Mouse (Mus musculus) liver, embryonic 12.5 days (tissue): ENCODE results near the gene Hormad2. TPM values are rescaled to one million over a fixed set of nuclear protein-coding genes. Genes with fewer than 3 reads are reported as not detected.

ENCODE experiments used
- ATAC-seq: fragments of 200-750 bp; cut with Nextera tagmentation; 2 replicates; pipeline ENCODE4 v1.8.0; 2017; ENCODE audit warnings: moderate number of reproducible peaks, mild to moderate bottlenecking, moderate library complexity
- H3K27ac ChIP-seq: fragments of 300-500 bp; sonication (generic); 2 replicates; pipeline ENCODE4 v1.5.1; 2016; ENCODE audit warnings: mild to moderate bottlenecking
- H3K27me3 ChIP-seq: fragments of 300-500 bp; sonication (generic); replicated peaks from 2 replicates; pipeline ENCODE4 v1.6.1; 2016; ENCODE audit warnings: mild to moderate bottlenecking, moderate library complexity
- H3K36me3 ChIP-seq: fragments of 300-500 bp; sonication (generic); 2 replicates; pipeline ENCODE4 v1.6.1; 2016; ENCODE audit warnings: mild to moderate bottlenecking, moderate library complexity
- H3K4me1 ChIP-seq: fragments of 300-500 bp; sonication (generic); 2 replicates; pipeline ENCODE4 v1.6.1; 2016
- H3K4me2 ChIP-seq: fragments of 300-500 bp; sonication (generic); 2 replicates; pipeline ENCODE4 v1.6.1; 2016; ENCODE audit warnings: mild to moderate bottlenecking, moderate library complexity
- H3K4me3 ChIP-seq: fragments of 300-500 bp; sonication (generic); 2 replicates; pipeline ENCODE4 v1.5.1; 2016; ENCODE audit warnings: mild to moderate bottlenecking, moderate library complexity
- H3K9ac ChIP-seq: fragments of 300-500 bp; sonication (generic); 2 replicates; pipeline ENCODE4 v1.6.1; 2016; ENCODE audit warnings: mild to moderate bottlenecking, moderate library complexity
- H3K9me3 ChIP-seq: fragments of 300-500 bp; sonication (generic); replicated peaks from 2 replicates; pipeline ENCODE4 v1.6.1; 2016; ENCODE audit warnings: mild to moderate bottlenecking, moderate library complexity
- WGBS: fragments of 180-500 bp; shearing (Covaris S2); methylation state at CpG from one replicate; pipeline ENCODE4 v1.1.7; 2016; ENCODE audit not compliant: insufficient replicate concordance; 5-methylcytosine and 5-hydroxymethylcytosine counted together
- polyA plus RNA-seq: library from polyadenylated mRNA; unstranded; fragments of >200 nt; fragmentation: Nextera tagmentation; extraction: Ambion mirVana; gene quantifications from 2 replicates; pipeline ENCODE4 v1.2.1, GENCODE M21; 2016

Hormad2 gene
- polyA plus RNA-seq, 1 experiment from 2014 or later = 0.77 TPM

DNA sequence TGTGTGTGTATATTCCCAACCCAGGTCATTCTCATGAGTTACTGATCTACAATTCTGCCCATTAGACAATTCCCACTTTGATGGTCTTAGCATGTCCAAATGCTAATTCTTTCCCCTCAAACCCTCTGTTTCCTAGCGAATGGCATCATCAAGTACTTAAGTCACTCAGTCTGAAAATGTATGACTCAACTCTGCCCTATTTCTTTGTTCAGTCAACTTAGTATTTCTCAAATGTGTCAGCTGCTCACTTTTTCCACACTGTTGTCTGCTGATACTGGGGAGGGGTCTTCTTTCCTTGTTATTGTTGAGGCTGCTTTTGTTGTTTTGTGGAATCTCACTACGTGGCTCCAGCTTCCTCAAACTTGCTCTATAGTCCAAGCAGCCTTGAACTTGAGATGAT is 2.7 kb downstream of the Hormad2 start:
- no peak overlapping the region for H3K4me3 ChIP-seq
- no peak overlapping the region for H3K4me2 ChIP-seq
- ATAC-seq = no peak
- no peak overlapping the region for H3K9ac ChIP-seq
- H3K36me3 ChIP-seq = no peaks in the 10 kb centered on the region
- WGBS = 44% methylated on average over 2 of the region's 2 CpGs
- no peak overlapping the region for H3K27ac ChIP-seq
- no peaks in the 10 kb centered on the region for H3K27me3 ChIP-seq
- H3K9me3 ChIP-seq = no peaks in the 10 kb centered on the region
- H3K4me1 ChIP-seq = peaks cover 7% of the 10 kb centered on the region

DNA sequence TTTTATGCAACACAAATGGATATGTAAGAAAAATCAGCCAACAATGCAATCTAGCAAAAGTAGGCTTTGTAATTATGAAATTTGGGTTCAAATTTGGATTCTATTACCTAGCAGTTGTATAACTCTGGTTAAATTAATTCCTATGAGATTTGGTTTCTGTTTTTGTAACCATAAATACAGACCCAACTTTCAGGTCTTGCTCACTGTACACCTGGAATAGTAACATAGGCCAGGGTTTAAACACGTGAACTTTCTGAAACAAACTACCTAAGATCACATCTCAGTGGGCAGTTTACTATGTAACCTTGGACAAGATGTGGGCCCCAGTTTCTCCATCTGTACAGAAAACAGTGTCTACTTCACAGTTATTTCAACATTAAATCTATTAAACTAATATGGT is 3.6 kb downstream of the Hormad2 start:
- Histone ChIP-seq H3K27me3 (no peaks in the 10 kb centered on the region), H3K9me3 (no peaks in the 10 kb centered on the region), H3K4me3 (no peak overlapping the region), H3K4me2 (no peak overlapping the region), H3K27ac (no peak overlapping the region), H3K4me1 (peaks cover 7% of the 10 kb centered on the region), H3K36me3 (no peaks in the 10 kb centered on the region), H3K9ac (no peak overlapping the region)
- 82% methylated on average over 1 of the region's 1 CpGs for WGBS
- no peak for ATAC-seq

DNA sequence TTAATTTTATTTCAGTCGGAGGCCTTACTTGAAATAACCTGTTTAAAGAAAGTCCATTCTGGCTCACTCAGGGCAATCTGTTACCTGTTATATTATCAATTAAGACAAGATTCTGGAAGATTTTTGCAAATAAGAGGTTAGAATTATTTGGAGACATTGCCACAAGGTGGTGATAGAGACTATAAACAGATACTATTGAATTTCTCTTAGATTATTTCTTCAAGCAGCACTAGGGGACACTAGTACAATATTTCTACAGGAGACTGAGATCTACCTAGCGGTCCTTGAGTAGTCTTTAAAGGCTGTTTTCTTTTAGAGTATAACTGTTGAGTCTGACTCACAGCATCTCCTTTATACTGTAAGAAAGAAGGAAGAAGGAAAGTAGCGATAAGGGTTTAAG is 4.3 kb downstream of the Hormad2 start:
- Histone ChIP-seq H3K36me3 (no peaks in the 10 kb centered on the region), H3K4me1 (peaks cover 7% of the 10 kb centered on the region), H3K9ac (no peak overlapping the region), H3K9me3 (no peaks in the 10 kb centered on the region), H3K27ac (no peak overlapping the region), H3K4me2 (no peak overlapping the region), H3K27me3 (no peaks in the 10 kb centered on the region), H3K4me3 (no peak overlapping the region)
- ATAC-seq = no peak
- 77% methylated on average over 3 of the region's 3 CpGs for WGBS

DNA sequence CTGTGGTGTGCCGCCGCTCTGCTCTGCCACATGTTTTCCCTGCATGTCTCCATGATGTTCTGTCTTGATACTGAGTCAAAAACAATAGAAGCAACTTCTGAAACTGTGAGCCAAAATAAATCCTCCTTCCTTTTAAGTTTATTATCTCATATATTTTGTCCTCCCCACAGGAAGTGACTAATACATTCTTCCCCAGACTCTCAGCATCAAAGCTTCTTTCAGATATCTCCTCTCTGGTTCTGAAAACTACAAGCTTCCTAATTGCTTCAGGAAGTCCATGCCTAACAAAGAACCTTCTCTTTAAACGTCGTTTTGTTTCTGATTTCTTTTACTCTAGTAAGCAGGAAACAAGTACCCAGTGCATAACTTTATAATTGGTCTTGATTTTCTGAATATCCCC is 6.4 kb downstream of the Hormad2 start:
- Histone ChIP-seq H3K27me3 (no peaks in the 10 kb centered on the region), H3K9me3 (no peaks in the 10 kb centered on the region), H3K36me3 (no peaks in the 10 kb centered on the region), H3K4me1 (no peaks in the 10 kb centered on the region), H3K9ac (no peak overlapping the region), H3K4me3 (no peak overlapping the region), H3K4me2 (no peak overlapping the region), H3K27ac (no peak overlapping the region)
- ATAC-seq = no peak
- WGBS = 62% methylated on average over 4 of the region's 4 CpGs

DNA sequence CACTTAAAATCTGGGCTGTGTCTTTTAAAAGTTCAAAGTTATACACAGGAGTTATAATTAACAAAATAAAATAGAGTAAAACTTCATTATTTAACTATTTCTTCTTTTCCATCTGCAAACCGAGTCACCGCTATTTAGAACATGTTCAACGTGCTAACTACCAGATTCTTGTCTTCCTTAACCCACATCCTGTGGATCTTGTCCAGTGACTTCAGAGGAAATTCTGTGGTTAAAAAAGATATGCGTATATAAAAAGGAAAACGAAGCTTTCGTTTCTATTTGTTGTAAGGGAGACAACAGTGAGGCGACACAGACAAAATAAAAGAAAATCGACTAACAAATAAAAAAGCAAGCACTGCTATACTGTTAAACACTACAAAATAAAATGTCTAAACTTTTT is 17.1 kb downstream of the Hormad2 start:
- Histone ChIP-seq H3K27me3 (no peaks in the 10 kb centered on the region), H3K9me3 (no peaks in the 10 kb centered on the region)
- 23% methylated on average over 8 of the region's 8 CpGs for WGBS

DNA sequence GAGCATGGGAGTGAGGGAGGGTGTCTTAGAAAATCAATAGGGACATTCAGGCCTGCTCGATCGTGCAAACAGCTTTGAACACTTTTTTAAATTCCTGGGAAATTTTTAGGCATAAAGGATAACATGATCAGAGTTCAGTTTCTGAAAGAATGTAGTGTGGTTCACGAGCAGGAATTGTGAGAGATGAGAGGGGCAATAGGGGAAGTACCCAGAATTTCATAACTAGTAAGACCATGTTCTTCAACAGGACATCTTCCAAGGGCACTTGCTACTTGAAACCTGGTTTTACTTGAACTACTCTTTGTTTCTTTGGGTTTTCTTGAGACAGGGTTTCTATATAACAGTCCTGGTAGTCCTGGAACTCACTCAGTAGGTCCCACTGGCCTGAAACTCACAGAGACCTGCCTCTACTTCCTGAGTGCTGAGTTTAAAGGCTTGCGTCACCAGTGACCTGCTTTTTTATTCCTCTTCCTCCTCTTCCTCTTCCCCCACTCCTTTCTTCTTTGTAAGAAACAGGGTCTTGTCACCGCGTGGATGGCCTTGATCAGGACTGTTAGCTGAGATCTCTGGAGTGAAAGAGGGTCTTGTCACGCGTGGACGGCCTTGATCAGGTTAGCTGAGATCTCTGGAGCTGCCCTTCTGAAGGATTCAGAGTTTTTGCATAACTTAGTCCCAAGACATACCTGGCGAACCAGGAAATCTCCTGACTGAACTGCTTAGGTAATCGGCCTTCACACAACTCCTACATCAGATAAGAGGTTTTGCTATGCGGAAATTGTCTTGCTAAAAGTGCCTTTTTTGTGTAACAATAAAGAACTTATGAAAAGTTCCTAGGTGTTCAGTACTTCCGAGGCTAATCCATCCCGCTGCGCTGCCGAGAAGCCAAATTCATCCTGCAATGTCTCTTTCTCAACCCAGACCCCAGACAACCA is 18.1 kb downstream of the Hormad2 start:
- Histone ChIP-seq H3K27me3 (no peaks in the 10 kb centered on the region), H3K36me3 (no peaks in the 10 kb centered on the region), H3K4me2 (no peak overlapping the region), H3K27ac (no peak overlapping the region), H3K4me3 (no peak overlapping the region), H3K4me1 (no peaks in the 10 kb centered on the region), H3K9me3 (no peaks in the 10 kb centered on the region), H3K9ac (no peak overlapping the region)
- WGBS = 57% methylated on average over 16 of the region's 16 CpGs
- ATAC-seq = no peak

More for the DNA sequence above, 17.1 kb downstream of the Hormad2 start:
- no peak overlapping the region for H3K4me2 ChIP-seq
- H3K9ac ChIP-seq = no peak overlapping the region
- no peaks in the 10 kb centered on the region for H3K4me1 ChIP-seq
- H3K4me3 ChIP-seq = no peak overlapping the region
- ATAC-seq = no peak
- H3K27ac ChIP-seq = no peak overlapping the region
- H3K36me3 ChIP-seq = no peaks in the 10 kb centered on the region

DNA sequence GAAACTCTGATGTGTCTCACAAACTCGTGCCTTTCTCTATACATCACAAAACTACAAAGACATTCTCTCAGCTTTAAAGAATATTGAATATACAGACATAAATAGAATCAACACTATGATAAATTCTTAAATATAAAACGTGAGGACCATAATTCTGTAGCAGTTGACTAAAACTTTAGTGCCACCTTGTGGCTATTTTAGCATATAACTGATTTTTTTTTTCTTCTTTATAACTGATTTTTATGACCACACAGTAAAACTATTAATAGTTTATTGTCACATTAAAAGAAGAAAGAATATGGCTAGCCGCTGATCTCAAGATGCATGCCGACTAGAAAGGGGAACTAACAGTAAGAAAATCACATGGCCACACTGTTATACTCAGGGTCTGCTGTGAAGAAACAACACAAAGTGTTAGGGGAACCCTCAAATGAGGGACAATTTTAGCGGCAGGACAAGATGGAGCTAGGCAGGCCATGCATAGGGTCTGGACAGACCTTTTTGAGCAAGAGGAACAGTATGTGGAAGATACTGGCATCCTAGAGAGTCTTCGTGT is 18.9 kb downstream of the Hormad2 start:
- Histone ChIP-seq H3K4me2 (no peak overlapping the region), H3K27me3 (no peaks in the 10 kb centered on the region), H3K9me3 (no peaks in the 10 kb centered on the region), H3K4me1 (no peaks in the 10 kb centered on the region), H3K36me3 (no peaks in the 10 kb centered on the region), H3K27ac (no peak overlapping the region), H3K4me3 (no peak overlapping the region), H3K9ac (no peak overlapping the region)
- ATAC-seq = no peak
- WGBS = 24% methylated on average over 6 of the region's 6 CpGs

DNA sequence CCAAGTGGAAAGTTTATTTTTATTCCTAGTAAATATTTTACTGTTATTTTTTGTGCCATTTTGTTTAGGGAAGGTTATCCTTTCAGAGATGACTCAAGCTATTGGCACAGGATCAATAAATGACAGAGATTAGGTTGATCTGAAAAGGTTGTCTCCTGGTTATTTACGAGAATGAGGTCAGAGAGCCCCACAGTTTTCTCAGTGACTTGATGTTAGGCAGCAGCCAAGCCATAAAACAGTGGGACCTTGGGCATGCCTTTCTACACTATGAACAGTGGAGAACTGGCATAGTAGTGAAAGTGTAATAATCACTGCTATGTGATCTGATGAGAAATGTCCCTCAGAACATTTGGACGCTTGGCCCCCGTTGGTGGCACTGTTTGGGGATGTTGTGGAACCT is 22.9 kb downstream of the Hormad2 start:
- ATAC-seq = no peak
- H3K27ac ChIP-seq = no peak overlapping the region
- 61% methylated on average over 3 of the region's 3 CpGs for WGBS
- H3K9me3 ChIP-seq = no peaks in the 10 kb centered on the region
- H3K36me3 ChIP-seq = no peaks in the 10 kb centered on the region
- no peaks in the 10 kb centered on the region for H3K27me3 ChIP-seq
- H3K4me1 ChIP-seq = no peaks in the 10 kb centered on the region
- H3K4me2 ChIP-seq = no peak overlapping the region
- no peak overlapping the region for H3K4me3 ChIP-seq
- H3K9ac ChIP-seq = no peak overlapping the region

DNA sequence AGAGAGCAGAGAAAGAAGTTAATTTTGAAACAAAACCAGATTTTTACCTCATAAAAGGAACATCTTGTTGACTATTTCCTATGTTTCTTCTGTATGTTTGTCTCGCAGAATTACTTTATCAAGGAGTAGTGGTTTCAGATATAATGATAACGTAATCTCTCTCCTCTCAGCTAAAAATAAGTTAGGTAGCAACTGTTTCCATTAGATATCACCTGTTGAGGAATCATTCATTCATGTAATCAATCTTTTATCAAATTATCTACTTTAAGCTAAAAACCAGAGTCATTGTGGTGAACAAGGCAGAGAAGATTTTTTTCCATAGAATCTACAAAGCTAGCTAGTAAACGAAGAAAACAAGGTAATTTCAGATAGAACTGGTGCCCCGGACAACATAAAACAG is 28.6 kb downstream of the Hormad2 start:
- H3K27ac ChIP-seq = no peak overlapping the region
- H3K27me3 ChIP-seq = no peaks in the 10 kb centered on the region
- H3K4me1 ChIP-seq = no peaks in the 10 kb centered on the region
- WGBS = 59% methylated on average over 4 of the region's 4 CpGs
- H3K4me3 ChIP-seq = no peak overlapping the region
- no peaks in the 10 kb centered on the region for H3K9me3 ChIP-seq
- H3K4me2 ChIP-seq = no peak overlapping the region
- H3K36me3 ChIP-seq = no peaks in the 10 kb centered on the region
- no peak overlapping the region for H3K9ac ChIP-seq
- no peak for ATAC-seq

DNA sequence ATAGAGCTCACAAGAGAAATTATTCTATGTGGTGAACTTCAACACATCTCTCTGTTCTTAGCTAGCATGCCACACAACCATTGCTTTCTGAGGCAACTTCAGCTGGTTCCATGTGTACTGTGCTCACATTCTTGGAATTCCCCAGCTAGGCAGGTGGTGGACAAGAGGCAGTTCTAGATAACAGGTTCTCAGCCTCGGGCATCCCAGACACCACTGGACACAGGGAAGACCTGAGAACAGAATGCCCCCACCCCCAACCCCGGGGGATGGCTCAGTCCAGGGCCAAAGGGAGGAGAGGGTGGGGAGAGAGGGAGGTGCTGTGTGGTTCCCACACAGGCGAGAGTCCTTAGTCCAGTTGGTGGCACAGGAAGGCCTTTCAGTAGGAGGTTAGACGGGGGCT is 36.6 kb downstream of the Hormad2 start:
- H3K4me1 ChIP-seq = no peaks in the 10 kb centered on the region
- H3K9me3 ChIP-seq = no peaks in the 10 kb centered on the region
- H3K27me3 ChIP-seq = no peaks in the 10 kb centered on the region
- H3K36me3 ChIP-seq = no peaks in the 10 kb centered on the region
- no peak overlapping the region for H3K27ac ChIP-seq
- WGBS = 30% methylated on average over 4 of the region's 4 CpGs
- no peak overlapping the region for H3K4me3 ChIP-seq
- no peak overlapping the region for H3K4me2 ChIP-seq
- H3K9ac ChIP-seq = no peak overlapping the region
- no peak for ATAC-seq

DNA sequence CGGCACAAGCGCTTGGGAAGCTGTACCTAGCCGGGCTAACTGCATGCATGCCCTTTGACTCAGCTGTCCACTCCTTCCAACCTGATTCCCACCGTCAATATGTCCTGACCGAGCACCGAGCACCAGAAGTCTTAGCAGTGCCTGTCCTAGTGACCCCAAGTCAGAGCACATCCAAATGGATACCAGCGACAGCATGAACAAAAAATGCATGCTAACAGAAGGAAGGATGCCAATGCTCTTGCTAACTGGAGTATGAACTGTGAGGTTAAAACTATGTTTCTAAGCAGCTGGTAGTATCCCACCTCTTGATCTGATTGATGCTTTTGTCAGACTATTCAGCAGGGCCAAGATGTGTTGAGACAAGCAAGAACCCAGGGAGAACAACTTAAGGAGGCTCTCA is 37.5 kb downstream of the Hormad2 start:
- no peak overlapping the region for H3K9ac ChIP-seq
- H3K9me3 ChIP-seq = no peaks in the 10 kb centered on the region
- 68% methylated on average over 7 of the region's 7 CpGs for WGBS
- H3K4me1 ChIP-seq = 0 out of 2 replicates have a peak, but pooled peaks cover 2% of the 10 kb centered on the region
- no peak overlapping the region for H3K27ac ChIP-seq
- H3K36me3 ChIP-seq = no peaks in the 10 kb centered on the region
- ATAC-seq = no peak
- no peak overlapping the region for H3K4me3 ChIP-seq
- no peak overlapping the region for H3K4me2 ChIP-seq
- no peaks in the 10 kb centered on the region for H3K27me3 ChIP-seq

DNA sequence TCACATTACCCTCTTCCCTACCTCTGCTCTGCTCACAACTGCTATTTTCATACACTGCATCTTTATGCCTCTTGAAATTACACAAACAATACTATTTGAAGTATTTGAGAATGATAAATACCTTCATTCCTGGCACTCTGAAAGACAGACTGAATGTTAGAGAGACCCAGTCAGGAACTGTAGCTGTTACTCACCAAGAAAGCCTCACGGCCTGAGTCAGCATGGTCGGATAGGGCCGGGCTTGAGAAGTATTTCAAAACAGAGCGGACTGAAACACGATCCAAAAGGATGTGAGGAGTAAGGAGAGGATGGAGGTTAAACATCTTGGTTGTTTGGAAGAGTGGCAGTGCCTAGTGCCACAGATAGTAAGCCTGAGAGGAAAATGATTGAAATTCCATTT is 39.7 kb downstream of the Hormad2 start:
- 43% methylated on average over 5 of the region's 5 CpGs for WGBS
- H3K27ac ChIP-seq = no peak overlapping the region
- H3K4me1 ChIP-seq = 0 out of 2 replicates have a peak, but pooled peaks cover 3% of the 10 kb centered on the region
- no peaks in the 10 kb centered on the region for H3K36me3 ChIP-seq
- no peaks in the 10 kb centered on the region for H3K27me3 ChIP-seq
- no peak for ATAC-seq
- H3K9me3 ChIP-seq = no peaks in the 10 kb centered on the region
- no peak overlapping the region for H3K4me2 ChIP-seq
- H3K9ac ChIP-seq = no peak overlapping the region
- no peak overlapping the region for H3K4me3 ChIP-seq
